Mouse (Mus musculus) hematopoietic stem cell, adult 5-6 weeks (primary cell): Measurements from ENCODE around the gene Col9a3. TPM values are rescaled to one million over a fixed set of nuclear protein-coding genes. Genes with fewer than 3 reads are reported as not detected.

Experiments used
- total RNA-seq: library from RNA; stranded (forward); fragments of 172-1452, 232-1000 nt; gene quantifications from 2 replicates; pipeline ENCODE4 v1.2.3, GENCODE M21; 2017

Gene Col9a3
- total RNA-seq, 1 experiment from 2014 or later = 2.0 TPM

Other genes with a start within 250 kb of the Col9a3 start
- 6.9 and 8.9 TPM in 2 replicates for gene Slco4a1, start 141.5 kb upstream of the Col9a3 start, total RNA-seq
- gene Ntsr1, start 97.8 kb upstream of the Col9a3 start, total RNA-seq = not detected in 2 replicates
- gene Mrgbp, start 16.5 kb upstream of the Col9a3 start, total RNA-seq = 37.2 and 40.4 TPM in 2 replicates
- 53.9 and 58.5 TPM in 2 replicates for gene Ogfr, start 8.5 kb upstream of the Col9a3 start, total RNA-seq
- gene Tcfl5, start 44.9 kb downstream of the Col9a3 start, total RNA-seq = not detected in 2 replicates
- gene Dido1, start 112.2 kb downstream of the Col9a3 start, total RNA-seq = 86.0 and 95.8 TPM in 2 replicates
- 52.2 and 78.0 TPM in 2 replicates for gene Gid8, start 112.3 kb downstream of the Col9a3 start, total RNA-seq
- gene Slc17a9, start 127.5 kb downstream of the Col9a3 start, total RNA-seq = 7.3 and 9.4 TPM in 2 replicates
- not detected in 2 replicates for gene Bhlhe23, start 179.1 kb downstream of the Col9a3 start, total RNA-seq